Comparison of ENCODE assay signal across 15 mouse cellular contexts in the genomic region with DNA sequence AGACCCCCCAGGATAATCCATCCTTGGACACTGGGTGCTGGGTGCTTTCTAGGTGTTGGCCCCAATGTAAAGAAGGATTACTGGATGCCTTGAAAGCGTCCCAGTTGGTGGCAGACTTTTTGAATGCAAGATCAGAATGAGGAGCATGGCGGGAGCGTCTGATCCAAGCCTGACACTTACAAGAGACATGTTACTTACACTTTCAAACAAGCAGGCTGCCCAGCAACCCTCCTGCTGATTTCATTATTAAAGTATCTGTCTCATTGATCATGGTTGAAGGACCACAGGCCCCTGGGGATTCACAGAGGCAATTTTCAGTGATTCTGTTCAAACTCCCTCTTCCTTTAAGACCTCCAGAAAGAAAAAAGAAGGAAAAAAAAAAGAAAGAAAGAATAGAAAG. TPM values are rescaled to one million over a fixed set of nuclear protein-coding genes. Genes with fewer than 3 reads are reported as not detected.
"Had no signal": no experiment of that assay in that cellular context is flagged by ENCODE, and none has a peak within 500 bp of the region (broad histone marks: within the 10 kb centered on the region; RNA-seq: fewer than 3 reads in every experiment).

No protein-coding gene starts in this region.

- H3K9ac ChIP-seq: kidney, embryonic 15.5 days; lung, embryonic 14.5 days; neural tube, embryonic 15.5 days; stomach, embryonic 15.5 days had no signal

- H3K4me2 ChIP-seq: kidney, embryonic 15.5 days; liver, embryonic 11.5 days; lung, embryonic 14.5 days; neural tube, embryonic 15.5 days; stomach, embryonic 15.5 days had no signal

- H3K36me3 ChIP-seq: kidney, embryonic 15.5 days; limb, embryonic 10.5 days; neural tube, embryonic 15.5 days; stomach, embryonic 15.5 days had no signal

- H3K4me1 ChIP-seq: kidney, embryonic 15.5 days; limb, embryonic 10.5 days; neural tube, embryonic 15.5 days; stomach, embryonic 15.5 days had no signal

- DNase-seq: kidney, adult 2 months; kidney, postnatal 25 days; lung, embryonic 14.5 days; lung, postnatal 10 days; lung, postnatal 4 days; thymus, postnatal 4 days had no signal

- H3K9me3 ChIP-seq: stomach, embryonic 15.5 days had no signal

- ATAC-seq: intestine, embryonic 16.5 days had no signal

- H3K4me3 ChIP-seq: kidney, embryonic 15.5 days; left cerebral cortex, adult 2 months; limb, embryonic 10.5 days; myocyte; neural tube, embryonic 15.5 days; stomach, embryonic 15.5 days had no signal

- H3K27ac ChIP-seq: kidney, embryonic 15.5 days; left cerebral cortex, adult 2 months; limb, embryonic 10.5 days; neural tube, embryonic 15.5 days; stomach, embryonic 15.5 days had no signal

- H3K27me3 ChIP-seq: kidney, embryonic 15.5 days; neural tube, embryonic 15.5 days; stomach, embryonic 15.5 days had no signal

RNA-seq across cellular contexts. Expression of gene Tmem132c, which starts 25.2 kb away (rescaled TPM):
- total RNA-seq: megakaryocyte, adult 5-6 weeks had no signal
- polyA plus RNA-seq: myocyte had no signal
